Mouse (Mus musculus) lung, postnatal 4 days (tissue): ENCODE measurements at regions not wholly inside any gene's neighbourhood (a gene's known extent, or its start where the extent isn't known, plus 50 kb on each side); places are given as distances from the start of the nearest gene placed in this dataset.

Experiments
- DNase-seq, 2 experiments: peaks; one replicate each; pipeline ENCODE4 v3.0.0; 2021

GRCm38 (mm10) chr4:9081701-9082562 lies 843.1 kb upstream of the Car8 start:
- peak in 1 of 2 experiments; percentile 42 for DNase-seq

- peak in 1 of 2 experiments; percentile 33 for DNase-seq
Observed at GRCm38 (mm10) chr4:9080821-9081493, 842.1 kb upstream of the Car8 start.

- DNase-seq: peak in 1 of 2 experiments; percentile 78
Observed at GRCm38 (mm10) chr4:9079828-9080245, 841.0 kb upstream of the Car8 start.

GRCm38 (mm10) chr4:9074447-9074846 lies 835.6 kb upstream of the Car8 start:
- no peak for DNase-seq

- no peak for DNase-seq
Observed at GRCm38 (mm10) chr4:9073736-9074428, 835.0 kb upstream of the Car8 start.

GRCm38 (mm10) chr4:9072321-9072720 lies 833.5 kb upstream of the Car8 start:
- DNase-seq: no peak

- DNase-seq: no peak
Observed at GRCm38 (mm10) chr4:9067874-9068273, 829.0 kb upstream of the Car8 start.

GRCm38 (mm10) chr4:9065981-9066815 lies 827.4 kb upstream of the Car8 start:
- no peak for DNase-seq

GRCm38 (mm10) chr4:9061941-9062340 lies 823.1 kb upstream of the Car8 start:
- no peak for DNase-seq

- DNase-seq: no peak
Observed at GRCm38 (mm10) chr4:9060221-9060620, 821.4 kb upstream of the Car8 start.

- DNase-seq: no peak
Observed at GRCm38 (mm10) chr4:9057676-9058075, 818.8 kb upstream of the Car8 start.

- no peak for DNase-seq
Observed at GRCm38 (mm10) chr4:9057113-9057512, 818.3 kb upstream of the Car8 start.

- DNase-seq: no peak
Observed at GRCm38 (mm10) chr4:9055876-9056275, 817.0 kb upstream of the Car8 start.

- no peak for DNase-seq
Observed at GRCm38 (mm10) chr4:9055266-9055820, 816.5 kb upstream of the Car8 start.

- no peak for DNase-seq
Observed at GRCm38 (mm10) chr4:9048817-9049216, 810.0 kb upstream of the Car8 start.

- no peak for DNase-seq
Observed at GRCm38 (mm10) chr4:9047151-9047550, 808.3 kb upstream of the Car8 start.

GRCm38 (mm10) chr4:9046436-9046835 lies 807.6 kb upstream of the Car8 start:
- DNase-seq: no peak

GRCm38 (mm10) chr4:9046030-9046429 lies 807.2 kb upstream of the Car8 start:
- no peak for DNase-seq

GRCm38 (mm10) chr4:9036005-9036404 lies 797.2 kb upstream of the Car8 start:
- no peak for DNase-seq

GRCm38 (mm10) chr4:9035350-9035749 lies 796.5 kb upstream of the Car8 start:
- DNase-seq: no peak

GRCm38 (mm10) chr4:9034280-9034679 lies 795.4 kb upstream of the Car8 start:
- no peak for DNase-seq

GRCm38 (mm10) chr4:9033106-9033642 lies 794.3 kb upstream of the Car8 start:
- DNase-seq: no peak
